Mouse (Mus musculus) kidney, adult 10 weeks (tissue): ENCODE results near the gene Tex36. TPM values are rescaled to one million over a fixed set of nuclear protein-coding genes. Genes with fewer than 3 reads are reported as not detected.

Experiments used
- polyA plus RNA-seq: library from polyadenylated mRNA; stranded (reverse); fragments of 350-450 nt; fragmentation: Illumina TruSeq; extraction: RNeasy Lipid Tissue Mini Kit (QIAGEN cat#74804); gene quantifications from one replicate; pipeline ENCODE4 v1.2.3, GENCODE M21; 2014; ENCODE audit warnings: low read depth, low replicate concordance

Gene Tex36
- not detected for polyA plus RNA-seq

DNA sequence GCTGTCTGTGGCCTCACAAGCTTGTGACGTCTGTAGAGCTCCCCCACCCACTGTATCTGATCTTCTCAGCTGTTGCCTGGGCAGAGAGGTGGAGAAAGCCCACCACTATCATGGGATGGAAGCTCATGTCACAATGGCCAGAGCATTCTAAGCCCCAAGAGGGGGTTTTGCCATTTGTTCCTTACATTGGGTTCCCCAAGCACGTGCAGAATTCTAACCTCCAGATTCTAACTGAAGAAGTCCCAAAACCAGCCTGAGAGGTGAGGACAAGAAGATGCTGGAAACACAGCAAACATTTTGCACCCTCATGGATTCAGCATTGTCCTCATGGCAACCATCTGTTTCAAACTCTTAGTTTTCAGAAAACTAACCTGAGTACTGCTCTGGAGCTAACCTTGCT, at the start of gene Tex36:
Gene Tex36, minus strand, starts transcription at position 101 of the 400 bp plus-strand sequence.

DNA sequence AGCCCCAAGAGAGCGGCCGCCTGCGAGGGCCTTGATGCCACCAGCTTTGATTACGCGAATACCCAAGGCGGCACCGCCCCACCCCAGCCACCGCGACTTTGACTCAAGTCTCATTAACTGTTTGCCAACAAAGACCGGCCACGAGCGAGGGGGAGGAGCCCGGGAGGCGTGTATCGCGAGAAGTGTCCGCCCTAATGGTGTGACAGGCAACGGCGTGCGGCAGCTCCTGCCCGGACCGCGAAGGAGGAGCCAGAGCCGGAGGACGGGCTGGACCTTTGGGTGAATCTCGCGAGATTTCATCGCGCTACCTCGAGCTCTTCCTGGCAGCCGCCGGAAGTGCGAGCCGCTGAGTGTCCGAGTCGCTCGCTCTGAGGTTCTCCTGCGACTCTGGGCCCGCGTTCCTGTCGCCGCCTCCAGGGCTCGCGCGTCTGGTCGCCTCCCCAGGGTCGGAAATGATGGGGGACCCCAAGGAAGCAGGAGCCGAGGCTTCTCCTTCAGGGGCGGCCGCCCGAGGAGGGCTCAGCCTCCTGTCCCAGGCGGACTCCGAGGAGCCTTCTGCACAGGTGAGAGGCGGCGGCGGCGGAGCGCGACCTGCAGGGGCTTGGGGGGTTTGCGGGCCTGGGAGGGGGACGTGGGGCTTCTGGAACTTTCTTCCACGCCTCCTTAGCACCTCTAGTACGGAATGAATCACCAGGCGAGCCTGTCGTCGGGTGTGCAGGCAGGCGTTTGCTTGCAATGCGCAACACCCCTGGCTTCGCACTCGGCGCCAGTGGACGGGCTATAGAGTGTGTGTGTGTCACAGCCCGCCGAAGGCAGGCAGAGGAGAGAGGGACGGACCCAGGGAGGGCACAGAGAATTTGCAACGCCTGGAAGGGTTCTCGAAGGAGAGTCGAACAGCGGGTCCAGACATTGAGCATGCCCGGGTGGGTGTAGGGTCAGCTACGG, 35.7 kb upstream of the Tex36 start, which contains the start of gene Edrf1:
Gene Edrf1, plus strand, starts transcription at position 183 of the 945 bp plus-strand sequence.

Other genes with a start within 250 kb of the Tex36 start
- 25.9 TPM for gene Edrf1, start 35.4 kb upstream of the Tex36 start, polyA plus RNA-seq
- gene Mmp21, start 77.9 kb upstream of the Tex36 start, polyA plus RNA-seq = not detected
- 117 TPM for gene Bccip, start 107.2 kb upstream of the Tex36 start, polyA plus RNA-seq
- 28.0 TPM for gene Uros, start 107.9 kb upstream of the Tex36 start, polyA plus RNA-seq
- not detected for gene Fank1, start 174.7 kb upstream of the Tex36 start, polyA plus RNA-seq
- gene Dhx32, start 180.6 kb upstream of the Tex36 start, polyA plus RNA-seq = 8.3 TPM